Mouse (Mus musculus) Patski (cell line): ENCODE measurements around the gene Fank1. TPM values are rescaled to one million over a fixed set of nuclear protein-coding genes. Genes with fewer than 3 reads are reported as not detected.

Experiments used
- ATAC-seq: fragments of 100-300 bp; one replicate; pipeline ENCODE4 v1.8.0; 2021
- CTCF ChIA-PET: fragments of 350-600 bp; sonication (Branson Sonifier 250); formaldehyde crosslinking; loops from one replicate; lab custom pipeline; 2022; ENCODE audit warnings: inconsistent platforms; lab: Charles Lee
- POLR2A ChIA-PET: fragments of 350-600 bp; sonication (Branson Sonifier 250); formaldehyde crosslinking; loops from one replicate; lab custom pipeline; 2022; ENCODE audit warnings: antibody characterized with exemption, inconsistent platforms; lab: Charles Lee
- DNase-seq: peaks from one replicate; pipeline ENCODE4 v3.0.0-alpha.2; 2011; ENCODE audit warnings: low read depth, low spot score
- H3K27me3 ChIP-seq: fragments of 371-371 bp; one replicate; pipeline ENCODE4 v1.5.1; 2021
- CTCF ChIP-seq: fragments of 100-300 bp; IDR thresholded peaks from one replicate; pipeline ENCODE4 v1.5.1; 2021
- in situ Hi-C: fragments of 300-500 bp; cut with MboI; formaldehyde crosslinking; loops from 3 replicates; pipeline ENCODE4 v1.11.1; 2018; ENCODE audit warnings: low pct_unique_long_range_greater_than_20kb, mixed read lengths
- polyA plus RNA-seq: library from polyadenylated mRNA; unstranded; gene quantifications from one replicate; pipeline ENCODE4 v1.2.3, GENCODE M21; 2021

Gene Fank1
- polyA plus RNA-seq, 1 experiment from 2014 or later, result 2.4 TPM

GRCm38 (mm10) chr7:133747372-133747771 lies 29.3 kb upstream of the Fank1 start:
- CTCF ChIA-PET, result interaction anchor here (1.3 kb wide), 1 partner anchor 27 kb away, joined by 3 read pairs; no protein-coding TSS in a partner anchor
- no peaks in the 10 kb centered on the region for H3K27me3 ChIP-seq
- POLR2A ChIA-PET, result no interaction called here
- in situ Hi-C loops, result no loop called here
- ATAC-seq (no peak), DNase-seq (no peak)
- no peak for TF ChIP-seq CTCF

DNA sequence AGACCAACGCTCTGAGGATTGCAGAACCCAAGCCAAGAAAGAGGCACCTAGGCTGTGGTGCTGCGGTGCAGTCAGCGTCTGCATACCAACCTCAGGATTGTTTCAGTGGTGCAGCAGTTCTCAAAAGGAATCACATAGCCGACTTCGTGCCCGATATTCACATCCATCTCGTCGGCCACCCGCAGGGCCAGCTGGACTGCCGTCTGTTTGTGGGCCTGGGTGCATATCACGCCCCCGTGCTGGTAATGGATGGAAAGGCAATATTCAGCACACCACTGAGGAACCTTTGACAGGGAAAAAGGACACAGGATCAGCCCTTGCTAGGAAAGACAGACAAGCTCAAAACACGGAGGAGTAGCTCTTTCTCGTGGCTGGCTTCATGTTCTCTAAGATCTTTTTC lies 27.9 kb upstream of the Fank1 start:
- ATAC-seq (no peak), DNase-seq (no peak)
- TF ChIP-seq CTCF, result no peak
- POLR2A ChIA-PET, result no interaction called here
- no peaks in the 10 kb centered on the region for H3K27me3 ChIP-seq
- CTCF ChIA-PET, result no interaction called here
- in situ Hi-C loops, result no loop called here

- ChIA-PET CTCF (no interaction called here), POLR2A (no interaction called here)
- ATAC-seq, result no peak
- in situ Hi-C loops, result no loop called here
- TF ChIP-seq CTCF, result no peak
- no peak for DNase-seq
- H3K27me3 ChIP-seq, result no peaks in the 10 kb centered on the region
Observed at GRCm38 (mm10) chr7:133750666-133751065, 26.0 kb upstream of the Fank1 start.

GRCm38 (mm10) chr7:133751163-133751562 lies 25.5 kb upstream of the Fank1 start:
- in situ Hi-C loops, result no loop called here
- ATAC-seq (no peak), DNase-seq (no peak)
- ChIA-PET CTCF (no interaction called here), POLR2A (no interaction called here)
- H3K27me3 ChIP-seq, result no peaks in the 10 kb centered on the region
- no peak for TF ChIP-seq CTCF

- no peak for TF ChIP-seq CTCF
- DNase-seq, result no peak
Observed at GRCm38 (mm10) chr7:133757961-133758455, 18.7 kb upstream of the Fank1 start.

GRCm38 (mm10) chr7:133758716-133759115 lies 17.9 kb upstream of the Fank1 start:
- no peaks in the 10 kb centered on the region for H3K27me3 ChIP-seq
- CTCF ChIA-PET, result no interaction called here
- TF ChIP-seq CTCF, result no peak
- ATAC-seq, result no peak
- in situ Hi-C loops, result no loop called here
- POLR2A ChIA-PET, result no interaction called here
- no peak for DNase-seq

More at GRCm38 (mm10) chr7:133757961-133758455, 18.7 kb upstream of the Fank1 start:
- H3K27me3 ChIP-seq, result no peaks in the 10 kb centered on the region
- ATAC-seq, result peak; percentile 62
- CTCF ChIA-PET, result no interaction called here
- in situ Hi-C loops, result no loop called here
- POLR2A ChIA-PET, result no interaction called here

DNA sequence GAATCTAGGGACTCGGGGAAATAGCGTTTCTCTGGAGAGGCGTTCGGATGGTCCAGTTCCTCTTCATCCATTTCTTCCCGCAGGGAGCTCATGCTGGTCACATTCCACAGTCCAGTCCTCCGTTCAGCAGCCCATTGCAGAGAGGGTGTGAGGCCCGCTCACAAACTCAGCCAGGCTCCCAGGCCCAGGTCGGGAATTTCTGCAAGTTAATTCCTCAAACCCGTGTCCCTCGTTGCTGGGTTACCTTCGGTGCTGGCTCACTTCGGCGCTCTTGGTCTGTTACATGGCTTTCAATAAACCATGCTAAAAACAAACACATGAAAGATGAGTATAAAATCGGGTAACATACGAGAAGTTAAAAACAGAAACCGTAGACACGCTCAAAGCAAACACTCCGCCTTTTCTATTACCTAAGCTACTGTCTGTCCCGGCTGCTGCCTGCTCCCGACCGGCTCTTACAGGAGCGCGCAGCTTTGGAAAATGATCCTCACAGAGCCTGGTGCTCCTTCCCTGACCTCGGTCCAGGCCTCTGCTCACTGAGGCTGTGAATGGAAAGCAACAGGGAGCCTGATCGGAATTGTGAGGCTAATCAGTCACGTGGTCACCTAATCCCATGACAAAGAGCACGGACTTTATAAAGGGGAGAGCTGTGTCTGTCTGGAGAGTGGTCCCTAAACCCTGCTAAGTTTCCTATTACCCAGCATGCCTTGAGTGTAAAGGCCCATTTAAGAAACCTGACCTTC lies 16.9 kb upstream of the Fank1 start:
- CTCF ChIA-PET, result no interaction called here
- no peaks in the 10 kb centered on the region for H3K27me3 ChIP-seq
- in situ Hi-C loops, result no loop called here
- ATAC-seq, result no peak
- TF ChIP-seq CTCF, result no peak
- no peak for DNase-seq
- POLR2A ChIA-PET, result no interaction called here

GRCm38 (mm10) chr7:133762696-133763095 lies 14.0 kb upstream of the Fank1 start:
- DNase-seq (no peak), ATAC-seq (no peak)
- H3K27me3 ChIP-seq, result no peaks in the 10 kb centered on the region
- TF ChIP-seq CTCF, result no peak
- ChIA-PET POLR2A (no interaction called here), CTCF (interaction anchor here (1.1 to 1.6 kb wide), 4 partner anchors 11 to 79 kb away, joined by 3 to 4 read pairs (median 3); no protein-coding TSS in a partner anchor)
- in situ Hi-C loops, result no loop called here

- no peak for ATAC-seq
- in situ Hi-C loops, result no loop called here
- POLR2A ChIA-PET, result interaction anchor here (0.9 to 1.0 kb wide), 2 partner anchors 11 to 12 kb away, joined by 3 read pairs; no protein-coding TSS in a partner anchor
Observed at GRCm38 (mm10) chr7:133764425-133764824, 12.2 kb upstream of the Fank1 start.

GRCm38 (mm10) chr7:133765240-133765848 lies 11.3 kb upstream of the Fank1 start:
- CTCF ChIA-PET, result interaction anchor here (1.4 kb wide), 1 partner anchor 57 kb away, joined by 3 read pairs; the partner anchor contains the start of gene Bccip
- ATAC-seq, result no peak
- POLR2A ChIA-PET, result interaction anchor here (0.5 to 1.0 kb wide), 3 partner anchors 8 to 11 kb away, joined by 3 read pairs; no protein-coding TSS in a partner anchor
- no peak for DNase-seq
- in situ Hi-C loops, result no loop called here
- H3K27me3 ChIP-seq, result no peaks in the 10 kb centered on the region
- no peak for TF ChIP-seq CTCF

More at GRCm38 (mm10) chr7:133764425-133764824, 12.2 kb upstream of the Fank1 start:
- no peak for TF ChIP-seq CTCF
- H3K27me3 ChIP-seq, result no peaks in the 10 kb centered on the region
- CTCF ChIA-PET, result interaction anchor here (1.4 kb wide), 1 partner anchor 56 kb away, joined by 3 read pairs; the partner anchor contains the start of gene Bccip
- no peak for DNase-seq

- CTCF ChIA-PET, result no interaction called here
- no peaks in the 10 kb centered on the region for H3K27me3 ChIP-seq
- in situ Hi-C loops, result no loop called here
- no peak for ATAC-seq
- TF ChIP-seq CTCF, result no peak
- POLR2A ChIA-PET, result no interaction called here
- DNase-seq, result no peak
Observed at GRCm38 (mm10) chr7:133765849-133766243, 10.8 kb upstream of the Fank1 start.
